Mouse (Mus musculus) kidney, postnatal 4 days (tissue): ENCODE measurements around the gene Sergef.

ENCODE experiments used
- DNase-seq, 2 experiments: peaks; one replicate each; pipeline ENCODE4 v3.0.0; 2021; ENCODE audit warnings: mixed read lengths in 2 of 2

Sergef gene

DNA sequence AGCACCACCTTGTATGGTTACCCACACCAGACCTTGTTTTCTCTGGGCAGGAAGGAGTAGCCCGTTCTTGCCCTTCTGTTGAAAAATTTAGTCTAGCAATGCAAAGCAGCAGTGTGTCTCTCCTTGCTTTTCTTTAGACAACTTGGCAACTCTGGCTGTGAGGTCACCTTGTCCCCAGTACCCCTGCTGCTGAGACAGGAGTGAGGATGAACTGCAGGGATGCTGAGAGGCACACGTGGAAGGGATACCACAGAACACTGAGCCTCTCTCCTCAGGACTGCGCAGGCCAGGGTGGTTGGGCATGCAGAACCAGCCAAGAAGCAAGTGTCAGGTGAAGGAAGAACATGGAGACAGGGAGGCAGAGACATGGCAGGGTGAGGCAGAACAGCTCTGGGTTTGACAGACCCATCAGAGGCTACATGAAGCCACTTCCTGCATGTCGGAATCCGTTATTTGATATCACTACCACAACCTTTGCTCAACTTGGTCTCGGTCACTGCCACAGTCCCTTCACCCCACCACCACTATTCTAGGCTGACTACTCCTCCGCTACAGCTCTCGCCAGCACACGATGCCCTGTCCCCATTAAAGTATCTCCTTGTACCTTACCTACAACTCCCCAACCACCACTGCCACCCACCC, 103.0 kb downstream of the Sergef start:
- DNase-seq, result no peak

- peak; percentile 66 to 75 for DNase-seq
Observed at GRCm38 (mm10) chr7:46535429-46535799, 104.2 kb downstream of the Sergef start.

- no peak for DNase-seq
Observed at GRCm38 (mm10) chr7:46534767-46535428, 104.7 kb downstream of the Sergef start.

GRCm38 (mm10) chr7:46533518-46533917, 106.1 kb downstream of the Sergef start:
- DNase-seq, result no peak

DNA sequence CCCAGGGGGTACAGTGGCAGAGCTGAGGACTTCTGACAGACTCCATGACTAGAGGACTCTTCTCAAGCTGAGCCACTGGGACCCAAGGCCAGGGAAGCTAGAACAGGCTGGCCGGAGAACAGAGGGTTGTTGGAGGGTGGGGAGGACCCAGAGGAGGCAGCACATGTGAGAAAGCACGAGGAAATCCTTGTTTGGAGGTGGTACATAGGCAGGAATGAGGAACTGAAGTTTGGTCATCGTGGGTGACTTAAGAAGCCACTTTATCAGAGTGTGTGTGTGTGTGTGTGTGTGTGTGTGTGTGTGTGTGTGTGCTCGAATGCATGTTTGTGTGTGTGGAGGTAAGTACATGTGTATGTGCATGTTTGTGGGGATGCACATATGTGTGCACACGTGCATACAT, 108.3 kb downstream of the Sergef start:
- DNase-seq, result no peak

GRCm38 (mm10) chr7:46529930-46530329, 109.7 kb downstream of the Sergef start:
- DNase-seq, result no peak

DNA sequence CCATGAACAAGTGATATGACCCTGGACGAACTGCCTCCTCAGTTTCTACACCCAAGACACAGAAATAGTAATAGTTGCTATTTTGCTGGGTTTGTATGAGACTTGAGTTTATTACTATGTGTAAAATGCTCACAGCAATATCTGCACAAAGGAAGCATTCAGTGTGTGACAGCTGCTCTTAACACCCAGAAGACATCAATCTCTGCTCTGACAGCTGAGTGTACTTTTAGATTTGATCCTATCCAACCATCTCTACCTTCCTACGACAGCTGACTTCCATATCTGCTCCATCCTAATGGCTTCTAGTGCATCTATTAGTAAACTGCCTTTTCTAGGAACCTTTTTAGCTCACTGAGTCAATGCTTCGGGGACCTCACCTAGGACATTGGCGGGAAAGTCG, 110.3 kb downstream of the Sergef start:
- DNase-seq, result no peak

GRCm38 (mm10) chr7:46526665-46527154, 112.9 kb downstream of the Sergef start:
- DNase-seq, result no peak

GRCm38 (mm10) chr7:46523215-46523614, 116.4 kb downstream of the Sergef start:
- no peak for DNase-seq

GRCm38 (mm10) chr7:46521794-46522193, 117.8 kb downstream of the Sergef start:
- DNase-seq, result no peak

DNA sequence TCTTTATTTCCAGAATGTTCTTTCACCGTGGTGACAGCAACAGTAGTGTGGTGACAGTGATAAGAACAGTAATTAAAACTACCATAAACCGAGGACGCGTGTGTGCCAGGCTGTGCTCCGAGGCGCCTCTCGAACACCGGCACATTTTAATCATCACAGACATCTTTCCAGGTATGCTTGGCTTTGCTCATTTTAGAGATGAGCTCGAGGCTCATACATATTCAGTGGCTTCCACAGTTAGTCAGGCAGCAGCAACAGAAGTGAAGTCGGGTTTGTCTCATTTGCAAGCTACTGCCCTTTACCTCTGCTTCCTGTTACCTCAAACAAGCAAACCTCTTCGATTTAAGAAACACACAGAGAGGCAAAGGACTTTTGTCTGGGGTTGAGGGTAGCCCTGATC, 120.5 kb downstream of the Sergef start:
- no peak for DNase-seq

- DNase-seq, result no peak
Observed at GRCm38 (mm10) chr7:46517158-46517557, 122.4 kb downstream of the Sergef start.

DNA sequence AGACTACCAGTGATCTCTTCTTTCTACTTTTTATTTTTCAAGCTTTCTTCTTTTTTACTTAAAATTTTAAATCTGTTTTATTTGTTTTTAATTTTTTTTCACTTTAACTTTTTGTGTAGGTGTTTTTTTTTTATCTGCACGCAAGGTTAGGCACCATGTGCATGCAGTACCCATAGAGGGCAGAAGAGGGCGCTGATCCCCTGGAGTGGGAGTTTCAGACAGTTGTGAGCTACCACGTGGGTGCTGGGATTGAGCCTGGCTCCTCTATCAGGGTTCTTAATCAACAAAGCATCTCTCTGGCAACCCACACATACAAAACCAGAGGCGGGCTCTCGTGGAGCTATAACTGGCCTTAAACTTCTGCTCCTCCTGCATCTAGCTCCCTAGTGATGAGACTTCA, 123.6 kb downstream of the Sergef start:
- no peak for DNase-seq

DNA sequence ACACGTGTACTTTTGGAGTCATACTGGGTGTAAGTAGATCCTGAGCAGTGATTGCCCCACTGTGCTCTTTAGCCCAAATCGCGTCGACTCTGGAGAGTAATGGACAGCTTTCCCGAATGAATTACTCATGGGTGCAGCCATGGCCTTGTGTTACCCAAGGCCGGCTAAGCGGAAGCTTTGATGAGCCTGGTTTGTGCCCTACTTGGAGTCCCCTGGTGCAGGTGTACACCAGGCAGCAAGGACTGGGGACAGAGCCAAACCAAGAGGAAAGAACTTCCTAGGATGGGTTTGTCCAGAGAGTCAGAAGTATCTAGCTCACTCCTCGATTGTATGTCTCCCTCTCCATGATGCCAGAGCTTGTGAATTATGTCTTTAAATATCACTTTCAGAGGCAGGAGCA, 124.6 kb downstream of the Sergef start:
- DNase-seq, result no peak

DNA sequence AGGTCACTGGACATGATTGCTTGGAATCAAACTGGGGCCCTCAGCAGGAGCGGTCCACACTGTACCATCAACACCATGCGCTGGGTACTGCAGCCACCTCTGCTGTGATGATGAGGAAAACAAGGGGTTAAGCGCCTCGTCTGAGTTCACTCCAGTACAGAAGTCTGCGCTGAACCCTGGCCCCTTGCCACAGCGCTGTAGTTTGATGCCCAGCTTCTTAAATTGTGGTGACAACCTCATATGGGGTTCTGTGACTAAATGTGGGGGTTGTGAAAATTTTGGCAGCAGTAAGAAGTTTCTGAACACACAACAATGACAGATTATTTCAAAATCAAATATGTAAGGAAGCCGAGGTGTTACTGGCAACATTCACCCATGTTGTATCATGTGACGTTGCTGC, 126.0 kb downstream of the Sergef start:
- no peak for DNase-seq

DNA sequence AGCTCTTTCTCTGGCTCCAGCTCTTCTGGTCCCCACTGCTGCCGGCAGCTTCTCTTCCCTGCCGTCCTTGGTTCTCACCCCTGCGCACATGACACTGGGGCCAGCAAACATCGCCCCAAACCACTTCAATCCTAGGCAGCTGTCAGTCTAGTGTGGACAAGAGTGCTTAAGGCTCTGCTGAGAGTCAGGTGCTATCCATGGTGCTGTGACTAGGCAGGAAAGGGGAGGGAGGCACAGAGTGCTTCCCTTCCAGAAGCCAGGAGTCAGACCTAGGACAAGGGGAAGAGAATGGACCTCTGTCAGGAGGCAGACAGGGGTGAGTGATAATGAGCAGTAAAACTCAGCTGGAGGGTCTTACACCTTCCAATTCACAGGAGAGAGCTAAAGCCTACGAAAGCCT, 126.8 kb downstream of the Sergef start:
- no peak for DNase-seq

GRCm38 (mm10) chr7:46510806-46511205, 128.8 kb downstream of the Sergef start:
- no peak for DNase-seq

DNA sequence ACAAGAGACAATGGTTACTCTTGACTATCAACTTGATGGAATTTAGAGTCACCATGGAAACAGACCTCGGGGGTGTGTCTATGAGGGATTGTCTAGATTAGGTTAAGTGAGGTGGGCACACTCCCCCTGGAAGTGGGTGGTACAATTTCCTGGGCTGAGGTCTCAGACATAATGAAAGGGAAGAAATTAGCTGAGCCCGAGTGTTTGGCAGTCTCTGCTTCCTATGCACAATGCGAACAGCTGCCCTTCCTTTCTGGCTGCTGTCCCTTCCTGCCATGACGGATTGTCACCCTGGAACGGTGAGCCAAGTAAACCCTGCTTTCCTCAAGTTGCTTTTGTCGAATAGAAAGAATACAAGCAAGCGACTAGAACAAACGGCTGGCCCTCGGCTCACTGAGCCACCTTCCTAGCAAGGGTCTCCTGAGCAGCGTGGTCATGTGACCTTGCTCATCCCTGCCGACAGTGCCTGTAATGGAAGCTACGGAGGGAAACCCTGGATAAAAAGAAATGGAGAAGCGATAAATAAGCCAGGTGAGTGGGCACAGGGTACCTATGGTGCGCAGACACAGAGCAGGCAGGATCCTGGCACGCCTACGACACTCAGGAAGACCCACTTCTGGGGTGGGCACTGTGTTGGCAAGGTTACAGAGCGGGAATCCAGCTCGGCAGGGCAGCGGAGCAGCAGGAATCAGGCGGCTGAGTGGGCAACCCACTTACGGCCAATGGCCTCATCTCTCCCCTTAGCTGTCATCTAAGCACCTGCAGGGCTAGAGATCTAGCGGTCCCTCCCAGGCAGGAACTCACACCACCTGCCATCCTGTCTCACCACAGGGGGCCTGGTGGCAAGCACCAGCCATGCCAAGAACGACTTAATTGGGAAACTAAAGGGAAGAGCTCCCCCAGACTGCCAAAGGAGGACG, 130.0 kb downstream of the Sergef start:
- peak; percentile 20 to 40 for DNase-seq

DNA sequence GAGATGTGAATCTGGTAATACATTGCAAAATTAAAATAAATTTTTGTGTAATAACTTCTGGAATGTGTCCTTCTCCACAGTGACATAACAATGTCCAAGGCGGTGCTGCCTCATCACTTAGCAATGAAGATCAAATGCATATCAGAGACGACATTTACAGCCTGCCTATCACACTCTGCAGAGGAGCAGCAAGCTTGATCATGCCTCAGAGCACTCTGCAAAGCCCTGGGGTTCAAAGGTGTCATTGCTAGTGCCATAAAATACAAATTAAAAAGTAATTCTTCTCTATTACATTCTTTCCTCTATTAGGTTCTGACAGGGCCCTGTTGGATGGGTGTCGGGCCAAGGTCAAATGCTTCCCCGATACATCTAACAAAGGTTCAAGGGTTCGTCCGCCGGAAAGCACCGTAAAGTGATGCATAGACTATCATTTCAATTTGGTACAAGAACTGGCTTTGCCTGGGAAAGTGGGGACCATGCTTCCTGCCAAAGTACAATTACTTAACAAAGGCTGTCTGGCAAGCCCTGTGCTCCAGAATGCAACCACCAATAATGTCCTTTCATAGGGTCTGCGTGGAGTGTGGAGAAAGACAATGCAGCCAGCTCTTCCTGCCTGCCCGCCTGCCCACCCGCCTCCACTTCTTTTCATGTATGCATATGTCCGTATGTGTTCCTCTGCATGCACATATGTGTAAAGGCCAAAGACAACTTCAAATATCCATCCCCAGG, 130.9 kb downstream of the Sergef start:
- DNase-seq, result peak; percentile 35 to 62

DNA sequence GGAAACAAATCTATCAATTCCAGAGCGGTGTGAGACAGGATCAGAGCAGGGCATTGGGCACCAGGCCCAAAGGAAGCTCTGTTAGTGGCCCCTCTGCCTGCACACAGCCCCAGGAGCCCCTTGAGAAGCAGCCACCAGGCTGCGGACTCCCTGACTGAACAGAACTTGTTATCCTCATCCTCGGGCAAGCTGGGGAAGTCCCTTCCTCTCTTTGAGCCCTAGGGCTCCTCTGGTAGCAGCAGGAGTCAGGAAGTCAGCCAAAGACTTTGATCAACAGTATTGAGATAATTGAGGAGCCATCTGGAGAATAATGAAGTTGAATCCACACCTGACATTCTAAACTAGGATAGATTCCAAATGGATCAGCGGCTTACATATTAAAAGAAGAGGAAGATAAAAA, 135.4 kb downstream of the Sergef start:
- DNase-seq, result no peak

DNA sequence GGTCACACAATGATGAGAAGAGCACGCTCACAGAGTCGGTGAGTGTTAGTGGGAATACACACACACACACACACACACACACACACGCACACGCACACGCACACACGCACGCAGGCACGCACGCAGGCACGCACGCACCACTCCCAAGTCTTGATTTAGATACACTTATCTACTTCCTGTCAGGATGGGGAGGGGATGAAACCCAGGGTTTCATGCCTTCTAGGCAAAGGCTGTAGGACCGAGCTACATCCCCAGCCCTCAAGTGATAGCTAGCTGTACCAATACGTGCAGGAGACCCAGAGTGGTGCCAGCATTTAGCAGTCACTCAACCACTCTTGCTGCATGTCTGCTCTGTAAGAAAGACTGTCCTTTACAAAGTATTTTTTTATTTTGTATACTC, 137.0 kb downstream of the Sergef start:
- no peak for DNase-seq

DNA sequence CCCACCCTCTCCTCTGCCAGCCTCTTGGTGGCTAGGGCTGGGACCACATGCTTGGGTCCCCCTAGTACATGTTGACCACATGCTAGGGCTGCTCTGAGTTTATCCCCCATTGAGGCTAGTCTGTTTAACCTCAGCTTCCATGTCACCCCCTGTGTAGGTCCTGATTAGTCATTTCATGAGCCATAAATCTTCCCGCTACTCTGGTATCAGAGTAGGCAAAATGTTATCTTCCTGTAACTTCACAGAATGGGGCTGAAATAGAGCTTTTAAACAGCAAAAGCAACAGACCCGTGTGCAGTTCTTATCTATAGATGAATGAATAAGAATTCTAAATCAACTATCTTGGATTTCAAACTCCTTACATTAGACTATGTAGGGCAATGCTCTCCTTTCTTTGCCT, 138.1 kb downstream of the Sergef start:
- DNase-seq, result no peak

GRCm38 (mm10) chr7:46499561-46499960, 140.0 kb downstream of the Sergef start:
- no peak for DNase-seq
